Mouse (Mus musculus): ENCODE data around the gene Serac1.

GRCm38 (mm10) chr17:6008590-6008989 lies 71.0 kb downstream of the Serac1 start:
- TF ChIP-seq POLR2A (IDR thresholded peaks at IDR 0.05; ENCODE audit: insufficient read depth, low read depth, low read length) (no peak), EP300 (IDR thresholded peaks at IDR 0.05; ENCODE audit: insufficient read depth, low read depth, low read length) (no peak), CTCF (IDR thresholded peaks at IDR 0.05) (no peak)
